Mouse (Mus musculus): ENCODE measurements around the gene Amh. TPM values are rescaled to one million over a fixed set of nuclear protein-coding genes. Genes with fewer than 3 reads are reported as not detected.

Gene Amh
- total RNA-seq, 2 experiments from 2014 or later = 1.6 to 1.9 TPM

DNA sequence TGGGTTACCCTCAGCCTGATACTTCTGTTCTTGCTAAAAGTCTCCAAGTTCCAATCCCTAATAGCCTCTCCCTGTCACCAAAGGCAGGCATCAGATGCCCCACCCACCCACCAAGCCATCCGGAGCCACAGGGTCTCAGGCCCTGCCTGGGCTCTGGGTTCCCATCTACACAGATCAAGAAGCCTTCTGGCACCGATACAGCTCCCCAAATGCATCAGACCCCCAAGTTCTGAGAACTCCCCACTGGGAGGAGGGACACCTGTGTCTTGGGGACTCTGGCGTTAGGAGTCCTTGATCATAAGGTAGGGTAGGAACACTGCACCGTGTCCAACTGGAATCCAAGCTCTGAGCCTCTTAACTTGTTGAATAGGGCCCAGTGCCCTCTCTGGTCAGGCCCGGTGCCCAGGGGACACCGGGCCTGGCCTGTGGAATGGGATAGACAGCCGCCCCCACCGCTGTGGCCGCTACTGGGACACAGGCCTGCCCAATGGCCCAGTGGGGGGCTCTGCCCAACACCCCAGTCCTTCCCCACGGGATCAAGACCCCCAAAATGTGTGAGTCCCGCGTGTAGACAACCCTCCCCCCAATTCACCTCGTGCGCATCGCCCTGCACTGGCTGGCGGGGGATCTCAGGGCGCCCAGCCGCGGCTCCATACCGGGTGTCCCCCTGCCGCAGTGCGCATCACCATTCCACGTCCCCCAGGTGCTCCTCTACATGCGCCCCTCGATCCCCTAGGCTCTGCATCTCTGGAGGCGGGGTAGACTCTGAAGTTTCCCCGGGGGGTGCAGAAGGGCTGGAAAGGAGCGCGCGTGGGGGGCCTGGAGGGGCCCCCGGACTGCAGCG, 38.3 kb downstream of the Amh start:
- intact Hi-C loops (cut with DNase I) = no loop called here
- no peak for DNase-seq (ENCODE audit: low spot score in 2 of 2)

DNA sequence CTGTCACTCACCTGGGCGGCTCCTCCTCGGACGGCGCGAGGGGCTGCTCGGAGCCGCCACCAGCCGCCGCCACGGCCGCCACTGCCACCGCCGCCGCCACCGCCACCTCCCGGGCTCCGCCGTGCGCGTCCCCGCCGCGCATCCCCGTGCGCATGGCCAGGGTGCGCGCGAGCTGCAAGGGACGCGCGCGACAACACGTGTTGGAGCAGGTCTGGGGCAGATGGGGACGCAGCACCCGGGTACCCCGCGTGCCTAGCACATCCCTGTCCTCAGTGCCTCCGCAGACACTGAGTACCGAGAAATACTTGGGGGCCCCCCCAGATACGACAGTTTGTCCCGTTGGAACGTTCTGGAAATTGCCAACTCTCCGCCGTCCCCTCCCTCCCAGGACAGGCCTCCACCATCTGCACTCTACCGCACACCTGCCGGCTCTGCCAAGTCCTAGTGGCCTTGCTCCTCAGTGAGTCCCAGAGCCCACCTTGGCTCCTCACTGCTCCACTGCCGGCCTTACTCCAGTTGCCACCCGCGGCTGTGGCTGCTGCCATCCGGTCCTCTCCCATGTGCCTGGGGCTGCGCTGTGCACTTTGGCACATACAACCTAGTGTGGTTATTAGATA, 39.0 kb downstream of the Amh start, which contains the start of gene Lingo3:
Lingo3 (minus strand) TSS at position 109 of the 617 bp plus-strand sequence.
- intact Hi-C loops (cut with DNase I) = no loop called here
- DNase-seq (ENCODE audit: low spot score in 2 of 2) = peak; percentile 63 to 76

DNA sequence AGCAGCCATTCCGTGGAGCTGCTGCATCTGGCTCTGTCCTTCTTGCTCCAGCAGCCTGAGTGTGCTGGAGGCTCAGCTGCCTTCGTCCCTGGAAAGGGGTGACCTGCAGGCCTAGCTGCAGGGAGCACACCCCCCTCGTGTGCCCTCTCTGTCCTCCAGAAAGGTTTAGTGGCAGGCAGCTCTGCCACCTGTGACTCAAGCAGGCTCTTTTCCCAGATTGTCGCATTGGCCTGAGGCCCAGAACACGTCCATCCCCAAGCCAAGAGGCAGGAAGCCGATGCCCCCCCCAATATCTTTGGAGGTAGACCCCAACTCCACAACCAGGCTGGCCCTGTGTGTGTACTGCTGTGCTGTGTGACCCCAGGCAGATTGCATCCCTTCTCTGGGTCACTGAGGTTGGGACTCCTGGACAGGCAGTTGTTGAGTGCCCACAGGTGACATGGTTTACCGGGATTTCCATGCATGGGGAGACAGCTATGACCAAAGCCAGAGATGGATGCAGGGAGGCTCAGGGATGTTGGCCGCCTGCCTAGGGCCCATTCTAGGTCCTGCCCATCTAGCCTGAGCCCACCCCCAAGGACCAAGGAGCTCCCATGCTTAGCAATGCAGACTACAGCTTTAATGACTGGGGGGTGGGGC, 40.1 kb downstream of the Amh start:
- intact Hi-C loops (cut with DNase I) = no loop called here
- DNase-seq (ENCODE audit: low spot score in 2 of 2) = no peak

DNA sequence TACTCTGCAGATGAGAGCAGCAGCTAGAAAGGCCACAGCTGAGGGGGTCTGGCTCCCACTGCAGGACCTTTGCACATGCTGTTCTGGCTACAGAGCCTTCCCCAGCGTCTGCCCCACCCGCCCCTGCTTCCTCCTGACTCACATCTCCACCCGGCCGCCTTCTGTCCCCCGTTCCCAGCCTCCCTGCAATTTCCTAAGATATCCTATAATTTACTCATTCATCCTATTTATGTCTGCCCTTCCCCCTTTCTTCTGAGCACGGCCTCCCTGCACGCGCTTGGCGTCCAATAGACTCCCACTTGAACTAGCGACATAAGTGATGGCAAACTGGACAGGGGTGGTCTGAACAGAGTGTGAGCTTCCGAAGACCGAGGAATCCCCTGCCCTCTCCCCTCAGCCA, 40.7 kb downstream of the Amh start:
- peak; percentile 52 to 69 for DNase-seq (ENCODE audit: low spot score in 2 of 2)
- intact Hi-C loops (cut with DNase I) = no loop called here

DNA sequence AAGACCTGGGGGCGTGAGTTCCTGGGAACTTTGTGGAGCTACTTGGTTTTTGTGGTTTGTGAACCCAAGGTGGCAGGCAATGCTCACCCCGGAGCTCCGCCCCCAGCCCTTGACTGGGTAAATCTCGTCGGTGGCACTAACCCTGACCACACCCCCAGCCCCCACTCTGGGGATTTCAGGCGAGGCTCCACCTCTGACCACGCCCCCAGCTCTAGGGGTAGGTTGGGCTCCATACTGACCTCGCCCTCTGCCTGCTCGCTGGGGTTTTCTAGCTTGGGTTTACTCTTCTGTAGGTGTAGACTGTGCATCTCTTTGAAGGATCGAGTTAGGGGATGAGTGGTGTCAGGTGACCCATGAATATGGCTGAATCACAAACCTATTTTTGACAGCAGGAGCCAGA, 43.5 kb downstream of the Amh start:
- intact Hi-C loops (cut with DNase I) = no loop called here
- DNase-seq (ENCODE audit: low spot score in 2 of 2) = no peak

DNA sequence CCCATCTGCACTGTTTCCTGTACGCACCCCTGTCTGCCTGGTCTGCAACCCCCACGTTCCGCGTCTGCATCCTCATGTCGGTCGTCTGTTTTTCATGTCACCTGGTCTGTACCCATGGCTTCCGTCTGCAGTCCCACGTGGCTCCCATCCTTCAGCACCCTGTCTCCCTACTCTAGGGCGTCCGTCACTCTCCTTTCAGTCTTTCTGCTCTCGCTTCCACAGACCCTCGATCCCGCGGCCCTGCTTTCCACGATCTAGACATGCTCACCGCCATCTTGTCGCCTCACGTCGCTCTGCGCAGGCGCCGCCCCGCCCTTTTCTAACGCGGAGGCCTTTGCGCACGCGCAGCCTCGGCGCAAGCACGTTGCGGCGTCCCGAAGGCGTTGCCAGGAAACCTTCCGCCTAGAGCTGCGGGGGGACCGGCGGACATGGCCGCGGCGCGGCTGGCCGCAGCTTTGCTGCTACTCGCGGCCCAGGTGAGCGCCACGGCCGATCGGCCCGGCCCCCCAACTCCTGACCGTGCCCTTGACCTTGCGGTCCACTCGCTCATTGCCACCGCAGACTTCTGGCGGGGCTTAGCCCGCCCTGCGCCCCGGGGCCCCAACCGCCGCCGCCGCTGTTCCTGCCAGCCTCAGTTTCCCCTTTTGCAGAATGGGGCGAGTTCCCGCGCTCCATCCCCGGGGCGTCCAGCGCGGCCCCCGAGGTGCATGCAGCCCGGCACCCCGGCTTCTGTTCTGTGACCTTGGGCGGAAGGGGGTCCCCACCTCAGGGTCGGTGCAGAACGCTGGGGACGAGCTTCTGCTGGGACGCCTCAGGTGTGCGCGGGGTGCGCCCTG, 50.1 kb downstream of the Amh start, which contains the start of the genes Lsm7 and Sppl2b:
Lsm7 (minus strand) TSS at position 297 of the 836 bp plus-strand sequence.
Sppl2b (plus strand) TSS at position 363 of the 836 bp plus-strand sequence.
- DNase-seq (ENCODE audit: low spot score in 2 of 2) = peak; percentile 96 to 98
- intact Hi-C loops (cut with DNase I) = no loop called here

DNA sequence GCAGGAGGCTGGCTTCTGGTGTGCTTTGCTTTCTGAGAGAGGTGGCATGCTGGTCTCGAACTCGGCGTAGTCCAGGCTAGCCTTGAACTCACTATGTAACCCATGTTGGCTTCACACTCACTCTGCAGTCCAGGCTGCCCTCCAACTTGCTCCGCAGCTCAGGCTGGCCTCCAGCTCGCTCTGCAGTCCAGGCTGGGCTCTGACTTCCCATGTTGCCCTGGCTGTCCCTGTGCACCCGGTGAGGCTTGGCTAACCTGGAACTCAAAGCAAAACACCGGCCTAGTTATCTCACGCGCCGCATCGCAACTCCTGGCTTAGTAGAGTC, 50.7 kb downstream of the Amh start:
- no peak for DNase-seq (ENCODE audit: low spot score in 2 of 2)

DNA sequence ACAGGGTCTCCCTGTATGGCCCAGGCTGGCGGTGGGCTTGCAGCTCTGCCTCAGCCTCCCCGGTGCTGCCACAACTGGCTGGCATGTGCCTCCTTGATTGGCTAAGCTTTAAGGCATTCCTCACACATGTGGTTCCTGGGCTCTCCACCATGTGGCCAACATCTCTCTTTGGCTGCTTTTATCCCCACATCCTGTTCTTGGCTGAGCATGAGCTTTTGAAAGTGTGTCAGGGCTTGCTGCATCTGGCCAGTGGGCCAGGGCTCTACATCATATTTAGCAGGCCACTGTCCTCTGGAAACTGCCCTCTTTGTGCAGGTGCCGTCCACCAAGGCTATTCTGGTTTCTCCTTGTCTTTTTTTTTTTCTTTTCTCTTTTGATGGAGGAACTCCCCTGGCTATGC, 51.2 kb downstream of the Amh start:
- intact Hi-C loops (cut with DNase I) = no loop called here
- peak; percentile 39 to 88 for DNase-seq (ENCODE audit: low spot score in 2 of 2)

More for the DNA sequence above, 50.7 kb downstream of the Amh start:
- intact Hi-C loops (cut with DNase I) = no loop called here

DNA sequence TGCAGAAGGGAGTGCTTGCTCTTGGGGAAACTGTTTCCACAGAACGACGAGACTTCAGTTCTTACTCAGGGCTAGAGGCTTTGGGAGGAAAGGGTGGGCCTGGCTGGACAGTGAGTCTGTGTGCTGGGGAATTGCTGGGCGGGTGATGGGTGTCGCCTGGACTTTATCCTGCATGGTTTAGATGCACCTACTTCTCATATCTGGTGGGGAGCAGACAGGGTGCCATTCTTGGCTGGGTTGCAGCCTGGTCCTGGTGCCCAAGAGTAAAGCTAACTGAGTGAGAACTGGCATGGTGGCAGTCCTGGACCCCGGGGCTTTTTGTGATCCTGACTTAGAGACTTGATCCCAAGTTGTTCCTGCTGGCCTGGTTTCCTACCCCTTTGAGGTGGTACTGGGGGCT, 51.9 kb downstream of the Amh start:
- DNase-seq (ENCODE audit: low spot score in 2 of 2) = no peak
- intact Hi-C loops (cut with DNase I) = no loop called here

Small RNAs within 50 kb of the gene (microRNA-seq; reads per million reads assigned to microRNA genes)
- gene Mir1982 = 4.0 to 5.0 reads per million in 2 experiments

Other genes starting within 250 kb of the Amh start
- gene Rexo1, start 243.7 kb upstream of the Amh start, total RNA-seq (2021) = 10 to 100 TPM; 44.5 to 46.3 TPM
- gene Klf16, start 227.9 kb upstream of the Amh start, total RNA-seq (2021) = 10 to 100 TPM; 46.7 to 48.0 TPM
- gene Abhd17a, start 214.9 kb upstream of the Amh start, total RNA-seq (2021) = 100 to 1,000 TPM; 212 to 220 TPM
- gene Scamp4, start 202.4 kb upstream of the Amh start, total RNA-seq (2021) = 10 to 100 TPM; 35.8 to 39.3 TPM
- gene Adat3, start 202.4 kb upstream of the Amh start, total RNA-seq (2021) = 1 to 10 TPM; 2.8 TPM
- gene Gm49322, start 199.2 kb upstream of the Amh start, total RNA-seq (2021) = 1 to 10 TPM; 2.6 to 2.8 TPM
- gene Csnk1g2, start 182.4 kb upstream of the Amh start, total RNA-seq (2021) = 100 to 1,000 TPM; 188 to 196 TPM
- gene Btbd2, start 148.2 kb upstream of the Amh start, total RNA-seq (2021) = 10 to 100 TPM; 88.3 to 93.5 TPM
- gene Mknk2, start 127.1 kb upstream of the Amh start, total RNA-seq (2021) = 10 to 100 TPM; 38.4 to 46.7 TPM
- gene Mob3a, start 103.3 kb upstream of the Amh start, total RNA-seq (2021) = 10 to 100 TPM; 15.0 to 20.2 TPM
- 10 to 100 TPM; 52.8 to 55.3 TPM for gene Izumo4, start 103.1 kb upstream of the Amh start, total RNA-seq (2021)
- gene Ap3d1, start 63.0 kb upstream of the Amh start, total RNA-seq (2021) = 100 to 1,000 TPM; 143 to 147 TPM
- gene Dot1l, start 50.0 kb upstream of the Amh start, total RNA-seq (2021) = 10 to 100 TPM; 59.1 to 66.7 TPM
- gene Sf3a2, start 7.0 kb upstream of the Amh start, total RNA-seq (2021) = 10 to 100 TPM; 42.7 to 43.6 TPM
- 10 to 100 TPM; 60.0 to 62.8 TPM for gene Plekhj1, start 6.6 kb upstream of the Amh start, total RNA-seq (2021)
- gene Jsrp1, start 8.3 kb downstream of the Amh start, total RNA-seq (2021) = 1 to 10 TPM; 2.5 to 2.9 TPM
- gene Oaz1, start 21.4 kb downstream of the Amh start, total RNA-seq (2021) = 100 to 1,000 TPM; 433 to 483 TPM
- gene Lingo3, start 38.8 kb downstream of the Amh start, total RNA-seq (2021) = 10 to 100 TPM; 30.0 to 33.0 TPM
- 10 to 100 TPM; 46.4 to 52.7 TPM for gene Lsm7, start 50.0 kb downstream of the Amh start, total RNA-seq (2021)
- gene Sppl2b, start 50.0 kb downstream of the Amh start, total RNA-seq (2021) = 10 to 100 TPM; 81.8 to 89.3 TPM
- gene Tmprss9, start 66.6 kb downstream of the Amh start, total RNA-seq (2021) = under 1 TPM; 0.13 to 0.18 TPM
- gene Timm13, start 95.7 kb downstream of the Amh start, total RNA-seq (2021) = 100 to 1,000 TPM; 145 to 157 TPM
- gene Lmnb2, start 113.0 kb downstream of the Amh start, total RNA-seq (2021) = 10 to 100 TPM; 19.7 to 20.1 TPM
- gene Gadd45b, start 124.8 kb downstream of the Amh start, total RNA-seq (2021) = 10 to 100 TPM; 11.9 to 12.5 TPM
- 100 to 1,000 TPM; 120 to 135 TPM for gene Gng7, start 209.7 kb downstream of the Amh start, total RNA-seq (2021)
- gene Diras1, start 220.4 kb downstream of the Amh start, total RNA-seq (2021) = 100 to 1,000 TPM; 113 to 117 TPM
- gene Slc39a3, start 232.2 kb downstream of the Amh start, total RNA-seq (2021) = 10 to 100 TPM; 70.9 to 76.3 TPM

Measured in left cerebral cortex, postnatal 14 days (tissue).